Mouse (Mus musculus): ENCODE results near the gene Iqgap2.
A peak's percentile ranks its signal among the peaks of the same experiment; 100 is the strongest.

The Iqgap2 gene

DNA sequence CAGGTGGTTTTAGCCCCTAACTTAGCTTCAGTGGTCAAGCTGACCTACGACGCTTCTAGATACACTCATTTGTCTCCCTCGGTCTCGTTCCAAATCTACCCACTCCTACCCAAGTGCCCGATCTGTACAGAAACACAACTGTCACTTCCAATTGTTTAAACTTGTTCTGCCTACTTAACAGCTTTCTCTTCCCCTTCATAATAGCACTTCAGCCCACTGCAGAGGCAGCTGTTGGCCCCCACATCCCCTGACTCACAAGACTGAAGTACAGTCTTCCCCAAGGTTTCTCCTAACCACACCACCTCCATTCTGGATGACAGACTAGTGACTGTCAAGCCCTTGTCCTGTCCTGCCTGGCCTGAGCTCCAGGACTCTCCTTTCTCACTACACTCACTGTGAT is 63.1 kb downstream of the Iqgap2 start:
- no peak for DNase-seq (ENCODE audit: low spot score)

GRCm38 (mm10) chr13:95826178-95826577 is 65.5 kb downstream of the Iqgap2 start:
- DNase-seq (ENCODE audit: low spot score), result no peak

DNA sequence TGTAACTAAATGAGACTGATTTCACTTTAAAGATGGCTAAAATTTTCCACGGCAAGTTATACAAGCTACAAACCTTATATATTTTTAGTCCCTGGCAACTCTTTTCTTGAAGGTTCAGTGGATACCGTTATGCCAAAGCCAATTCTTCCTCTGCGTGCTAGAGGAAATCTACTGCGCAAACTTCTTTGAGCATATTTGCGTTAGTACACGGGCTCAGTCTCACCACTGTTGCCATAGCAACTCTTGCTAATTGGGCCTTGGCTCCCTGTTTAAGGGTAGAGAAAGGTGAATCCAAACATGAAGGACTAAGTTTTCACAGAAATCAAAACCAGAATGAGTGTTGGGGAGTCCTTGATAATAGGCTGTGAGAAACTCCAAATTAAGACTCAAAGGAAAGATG is 68.8 kb downstream of the Iqgap2 start:
- no peak for DNase-seq (ENCODE audit: low spot score)

DNA sequence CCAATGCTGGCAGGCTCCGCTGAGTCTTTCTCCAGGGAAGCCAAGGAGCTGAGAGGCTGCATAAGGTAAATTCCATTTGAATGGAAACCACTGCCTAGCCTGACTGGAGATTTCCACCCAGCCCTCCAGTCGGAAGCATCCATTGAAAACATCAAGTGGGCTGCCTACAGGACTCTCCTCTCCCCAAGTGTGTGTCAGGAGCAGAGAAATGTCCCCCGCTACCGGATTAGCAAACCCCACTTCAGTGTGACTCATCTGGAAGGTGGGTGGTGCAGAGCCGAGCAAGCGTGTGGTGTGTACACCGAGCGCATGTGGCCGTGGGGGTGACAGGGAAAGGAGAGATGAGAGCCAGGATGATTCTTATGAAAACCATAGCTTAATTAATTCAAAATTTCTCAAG is 71.7 kb downstream of the Iqgap2 start:
- no peak for DNase-seq (ENCODE audit: low spot score)

DNA sequence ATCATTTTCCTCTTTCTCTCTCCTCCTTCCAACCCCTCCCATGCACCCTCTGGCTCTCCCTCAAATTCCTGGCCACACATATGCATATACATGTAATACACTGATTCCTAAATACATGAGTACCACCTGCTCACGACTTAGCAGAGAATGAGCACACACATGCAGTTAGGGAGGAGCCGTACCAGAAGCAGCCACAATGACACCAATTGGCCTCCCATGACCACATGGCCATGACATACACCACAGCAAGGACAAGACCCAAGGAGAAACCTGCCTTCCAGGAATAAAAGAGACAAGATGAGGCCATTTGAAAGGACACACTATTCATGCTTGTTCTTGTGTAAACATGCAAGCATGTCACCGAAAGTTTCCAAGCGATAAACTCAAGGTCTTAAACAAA is 72.8 kb downstream of the Iqgap2 start:
- no peak for DNase-seq (ENCODE audit: low spot score)

- no peak for DNase-seq (ENCODE audit: low spot score)
Observed at GRCm38 (mm10) chr13:95813643-95814042, 78.1 kb downstream of the Iqgap2 start.

DNA sequence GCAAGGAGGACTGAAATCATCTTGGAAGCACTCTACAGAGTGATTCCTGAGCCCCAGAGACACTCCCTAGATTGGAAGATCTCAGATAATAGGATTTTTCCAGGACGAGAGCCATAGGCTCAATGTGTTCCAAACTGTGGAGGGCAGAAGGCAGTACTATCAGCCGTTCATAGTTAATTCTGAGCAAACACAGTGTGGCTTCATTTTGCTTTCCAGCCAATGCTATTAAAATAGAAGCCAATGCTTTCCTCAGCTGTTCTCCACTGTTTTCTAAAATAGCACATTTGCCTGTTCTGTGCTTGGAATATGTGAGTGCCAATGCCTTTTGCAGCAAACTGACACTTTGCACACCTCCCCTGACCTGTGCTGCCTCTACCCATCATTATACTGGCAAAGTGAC is 80.9 kb downstream of the Iqgap2 start:
- no peak for DNase-seq (ENCODE audit: low spot score)

GRCm38 (mm10) chr13:95807106-95807750 is 84.5 kb downstream of the Iqgap2 start:
- no peak for DNase-seq (ENCODE audit: low spot score)

DNA sequence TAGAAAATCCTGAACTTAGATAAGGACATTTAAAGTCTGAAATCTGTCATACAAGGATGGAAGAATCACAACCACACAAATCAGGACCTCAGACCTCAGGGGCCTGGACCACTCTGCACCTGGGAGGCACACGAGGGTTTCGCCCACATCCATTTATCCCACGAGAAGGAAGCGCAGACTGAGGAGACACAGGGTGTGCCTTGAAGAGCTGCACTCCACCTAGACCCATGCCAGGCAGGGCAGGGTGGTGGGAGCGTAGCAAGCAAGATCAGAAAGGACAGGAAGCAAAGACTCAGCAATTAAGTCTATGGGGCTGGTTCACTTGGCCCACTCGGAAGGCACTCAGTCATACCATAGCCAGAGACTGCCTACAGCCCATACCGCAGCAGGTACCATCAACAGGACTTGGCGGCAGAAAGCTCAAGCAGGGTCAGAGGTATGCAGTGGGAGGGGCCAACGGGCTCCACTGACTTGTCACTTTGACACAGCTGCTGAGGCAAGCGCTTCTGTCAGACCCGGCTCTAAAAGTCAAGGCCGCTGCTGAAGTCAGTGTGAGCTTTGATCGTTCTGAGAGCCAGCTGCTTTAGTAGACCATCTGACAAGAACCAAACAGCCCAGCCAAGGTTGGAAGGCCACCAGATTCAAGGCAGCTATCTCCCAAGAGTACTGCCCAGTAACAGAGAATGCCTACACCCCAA is 86.1 kb downstream of the Iqgap2 start:
- DNase-seq (ENCODE audit: low spot score), result peak; percentile 83

DNA sequence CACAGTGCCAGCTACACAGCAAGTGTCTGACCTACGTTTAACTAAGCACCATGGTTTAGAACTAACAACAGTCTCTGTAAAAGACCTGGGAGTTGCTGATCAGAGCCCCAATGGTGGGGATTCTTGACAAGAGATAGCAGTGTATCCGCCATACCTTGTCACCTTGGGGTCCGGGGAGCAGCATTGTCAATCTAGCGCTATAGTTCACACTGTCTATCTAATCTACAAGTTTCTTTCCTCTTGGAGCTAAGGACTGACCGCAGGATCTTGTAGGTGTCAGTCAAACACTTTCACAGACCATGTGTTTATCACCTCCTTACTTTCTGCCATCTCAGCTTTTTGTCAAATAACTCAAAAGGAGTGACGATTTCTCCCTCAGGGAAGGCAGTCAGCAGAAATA is 87.6 kb downstream of the Iqgap2 start:
- no peak for DNase-seq (ENCODE audit: low spot score)

DNA sequence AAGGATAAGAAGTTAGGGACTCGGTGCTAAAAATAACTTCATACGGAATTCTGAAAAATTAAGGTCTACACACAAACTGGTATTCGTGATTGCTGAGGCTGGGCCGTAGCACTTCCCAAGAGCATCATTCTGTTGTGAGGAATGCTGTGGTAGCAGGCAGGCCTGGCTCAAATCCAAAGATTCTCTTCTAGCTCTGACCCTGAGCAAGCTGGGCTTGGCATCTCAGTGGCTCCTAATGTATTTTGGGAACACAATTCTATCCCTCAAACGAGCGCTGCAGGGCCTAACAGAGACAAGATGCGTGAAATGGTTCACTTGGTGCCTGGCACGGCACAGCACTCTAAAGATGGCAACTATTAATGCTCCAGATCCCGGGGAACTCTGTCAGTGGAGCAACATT is 90.8 kb downstream of the Iqgap2 start:
- no peak for DNase-seq (ENCODE audit: low spot score)

GRCm38 (mm10) chr13:95799322-95799721 is 92.4 kb downstream of the Iqgap2 start:
- no peak for DNase-seq (ENCODE audit: low spot score)

- DNase-seq (ENCODE audit: low spot score), result no peak
Observed at GRCm38 (mm10) chr13:95798721-95799120, 93.0 kb downstream of the Iqgap2 start.

DNA sequence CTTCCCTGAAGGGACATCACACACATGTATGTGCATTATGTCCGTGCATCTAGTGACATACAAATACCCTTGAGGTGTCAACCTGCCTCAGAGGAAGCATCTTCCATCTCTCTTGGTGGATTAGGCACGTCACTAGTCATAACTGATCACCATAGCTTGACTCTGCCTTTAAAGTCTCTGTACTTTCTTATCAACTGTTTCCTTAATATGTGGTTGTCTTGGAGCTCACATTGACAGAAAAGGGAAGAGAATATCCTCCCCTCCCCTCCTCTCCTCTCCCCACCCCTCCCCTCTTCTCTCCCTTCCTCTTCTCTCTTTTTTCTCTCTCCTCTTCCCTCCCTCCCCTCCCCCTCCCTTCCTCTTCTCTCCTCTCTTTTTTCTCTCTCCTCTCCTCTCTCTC is 94.2 kb downstream of the Iqgap2 start:
- no peak for DNase-seq (ENCODE audit: low spot score)

DNA sequence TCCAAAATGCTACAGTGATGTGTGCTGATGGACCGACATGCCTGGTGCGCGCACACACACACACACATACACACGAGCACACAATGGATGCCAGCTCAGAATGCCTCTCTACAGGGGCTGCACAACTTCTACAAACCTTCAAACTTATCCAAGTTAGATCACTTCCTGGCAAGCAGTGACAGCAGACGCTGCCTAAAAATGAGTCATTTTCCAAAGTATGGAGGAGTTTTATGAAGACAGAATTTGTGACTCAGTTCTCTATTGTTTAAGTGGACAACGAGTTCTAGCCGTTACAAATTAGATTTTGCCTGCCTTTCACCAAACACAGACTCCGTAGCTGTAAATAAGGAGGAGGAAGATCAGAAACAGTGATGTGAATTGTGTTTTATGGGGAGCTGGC is 97.4 kb downstream of the Iqgap2 start:
- DNase-seq (ENCODE audit: low spot score), result no peak

- no peak for DNase-seq (ENCODE audit: low spot score)
Observed at GRCm38 (mm10) chr13:95790883-95791282, 100.8 kb downstream of the Iqgap2 start.

- no peak for DNase-seq (ENCODE audit: low spot score)
Observed at GRCm38 (mm10) chr13:95788631-95789376, 102.9 kb downstream of the Iqgap2 start.

DNA sequence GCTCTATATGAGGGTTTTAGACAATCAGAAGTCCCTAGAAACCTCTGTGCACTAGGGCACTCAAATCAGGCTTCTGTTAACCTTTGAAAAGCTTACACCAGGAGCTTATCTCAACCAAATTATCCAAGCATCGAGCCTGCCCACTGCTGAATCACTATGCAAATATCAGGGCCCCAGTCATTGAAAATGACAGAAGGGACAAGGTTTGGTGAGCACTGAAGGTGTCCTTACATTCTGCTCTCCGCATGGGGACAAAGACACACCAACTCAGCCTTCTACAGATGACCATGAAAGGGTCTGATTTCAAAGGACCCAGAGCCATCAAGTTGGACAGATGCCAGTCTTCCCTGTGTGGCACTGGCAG is 108.8 kb downstream of the Iqgap2 start:
- no peak for DNase-seq (ENCODE audit: low spot score)

GRCm38 (mm10) chr13:95782311-95782968 is 109.3 kb downstream of the Iqgap2 start:
- no peak for DNase-seq (ENCODE audit: low spot score)

DNA sequence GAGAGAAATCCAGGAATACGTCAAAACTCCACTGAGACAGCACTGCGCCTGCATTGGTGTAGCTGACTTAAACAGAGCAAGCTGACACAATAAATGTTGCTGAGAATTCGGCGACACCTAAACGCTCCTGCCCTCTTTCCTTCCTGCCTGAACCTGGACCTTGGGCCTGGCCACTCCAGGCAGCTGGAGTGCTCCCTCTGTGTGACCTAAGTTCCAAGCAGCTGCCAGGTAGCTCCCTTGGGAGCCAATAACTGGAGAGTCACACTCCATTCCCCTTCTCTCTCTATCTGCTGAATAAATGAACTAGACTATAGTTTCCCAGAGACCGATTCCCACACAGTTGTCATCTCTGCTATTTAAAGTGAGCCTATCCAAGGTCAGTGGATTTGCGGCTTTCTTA is 111.7 kb downstream of the Iqgap2 start:
- no peak for DNase-seq (ENCODE audit: low spot score)

GRCm38 (mm10) chr13:95779261-95779660 is 112.5 kb downstream of the Iqgap2 start:
- no peak for DNase-seq (ENCODE audit: low spot score)

GRCm38 (mm10) chr13:95778761-95779161 is 113.0 kb downstream of the Iqgap2 start:
- DNase-seq (ENCODE audit: low spot score), result no peak
